Mouse (Mus musculus) erythroblast, embryonic 14.5 days (primary cell): ENCODE measurements around the gene Esf1.

Experiments
- GATA1 ChIP-seq: IDR thresholded peaks from 2 replicates; pipeline ENCODE4 v1.6.1; 2012; ENCODE audit warnings: low read length, inconsistent platforms, mixed read lengths
- TAL1 ChIP-seq: IDR thresholded peaks from 3 replicates; pipeline ENCODE4 v1.6.1; 2012; ENCODE audit warnings: low read length, inconsistent platforms, mixed read lengths

DNA sequence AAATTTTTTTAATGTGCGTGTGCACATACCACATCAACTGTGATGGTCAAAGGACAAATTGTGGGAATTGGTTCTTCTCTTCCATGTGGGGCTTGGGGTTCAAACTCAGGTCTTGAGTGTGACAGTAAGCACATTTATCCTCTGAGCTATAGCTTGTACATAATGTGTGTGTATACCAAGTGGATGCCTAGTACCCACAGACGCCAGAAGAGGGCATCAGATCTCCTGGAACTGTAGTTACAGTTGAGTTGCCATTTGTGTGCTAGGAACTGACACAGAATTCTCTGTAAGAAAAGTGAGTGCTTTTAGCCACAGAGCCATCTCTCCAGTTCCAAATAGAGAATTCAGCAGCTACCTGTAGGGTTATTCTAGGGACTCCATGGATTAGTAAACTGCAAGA, 44.8 kb downstream of the Esf1 start:
- TF ChIP-seq TAL1, result no peak
- TF ChIP-seq GATA1, result no peak
